Mouse (Mus musculus) kidney, adult 9 months (tissue): Measurements from ENCODE around the gene Serhl.
A peak's percentile ranks its signal among the peaks of the same experiment; 100 is the strongest.
"Not testable (repeated sequence)": the region's sequence is repeated elsewhere in the genome, so short reads cannot be mapped to it uniquely, and the experiment has no call there.

ENCODE experiments used
- DNase-seq: peaks from one replicate; pipeline ENCODE4 v3.0.0; 2022

The Serhl gene

DNA sequence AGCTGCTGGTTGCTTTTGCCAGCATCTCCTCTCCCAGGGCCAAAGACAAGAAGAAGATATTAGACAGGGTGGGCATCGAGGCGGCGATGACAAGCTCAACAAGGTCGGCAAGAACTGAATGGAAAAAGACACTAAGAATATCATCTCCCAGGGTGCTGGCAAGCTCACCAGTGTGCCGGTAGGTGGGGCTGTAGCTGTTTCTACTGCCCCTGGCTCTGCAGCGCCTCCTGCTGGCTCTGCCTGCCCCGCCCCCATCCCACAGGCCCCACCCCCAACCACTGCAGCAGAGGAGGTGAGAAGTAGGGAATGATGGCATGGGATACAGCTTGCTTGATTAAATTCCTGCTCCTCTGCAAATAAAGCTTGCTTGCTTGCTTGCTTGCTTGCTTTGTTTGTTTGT lies 3.4 kb upstream of the Serhl start:
- DNase-seq, result peak; percentile 59

DNA sequence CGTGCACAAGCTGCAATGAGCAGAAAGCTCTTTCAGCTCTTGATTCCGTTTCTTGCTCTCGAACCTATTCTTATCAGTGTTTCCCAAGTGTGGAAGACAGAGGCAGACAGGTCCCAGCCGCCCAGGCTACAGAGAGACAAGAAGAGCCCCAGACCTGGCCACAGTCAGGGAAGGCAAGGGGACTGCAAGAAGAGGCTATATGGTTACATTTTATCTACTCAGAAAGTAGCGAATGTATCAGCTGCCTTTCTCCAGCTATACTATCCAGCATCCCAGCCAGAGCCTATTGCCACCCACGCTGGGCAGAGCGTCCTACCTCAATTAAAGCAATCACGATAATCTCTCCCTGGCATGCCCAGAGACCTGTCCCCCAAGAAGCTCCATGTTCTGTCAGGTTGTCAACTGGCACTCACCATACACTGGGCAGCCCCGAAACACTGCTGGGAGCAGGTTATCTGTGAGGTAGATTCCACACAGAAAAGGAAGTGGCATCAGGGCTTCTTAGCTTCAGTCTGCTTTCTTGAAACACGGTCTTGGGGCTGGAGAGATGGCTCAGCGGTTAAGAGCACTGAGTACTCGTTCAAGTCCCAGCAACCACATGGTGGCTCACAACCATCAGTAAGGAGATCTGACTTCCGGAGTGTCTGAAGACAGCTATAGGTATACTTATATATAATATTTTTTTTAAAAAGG lies 2.5 kb upstream of the Serhl start:
- DNase-seq, result no peak

DNA sequence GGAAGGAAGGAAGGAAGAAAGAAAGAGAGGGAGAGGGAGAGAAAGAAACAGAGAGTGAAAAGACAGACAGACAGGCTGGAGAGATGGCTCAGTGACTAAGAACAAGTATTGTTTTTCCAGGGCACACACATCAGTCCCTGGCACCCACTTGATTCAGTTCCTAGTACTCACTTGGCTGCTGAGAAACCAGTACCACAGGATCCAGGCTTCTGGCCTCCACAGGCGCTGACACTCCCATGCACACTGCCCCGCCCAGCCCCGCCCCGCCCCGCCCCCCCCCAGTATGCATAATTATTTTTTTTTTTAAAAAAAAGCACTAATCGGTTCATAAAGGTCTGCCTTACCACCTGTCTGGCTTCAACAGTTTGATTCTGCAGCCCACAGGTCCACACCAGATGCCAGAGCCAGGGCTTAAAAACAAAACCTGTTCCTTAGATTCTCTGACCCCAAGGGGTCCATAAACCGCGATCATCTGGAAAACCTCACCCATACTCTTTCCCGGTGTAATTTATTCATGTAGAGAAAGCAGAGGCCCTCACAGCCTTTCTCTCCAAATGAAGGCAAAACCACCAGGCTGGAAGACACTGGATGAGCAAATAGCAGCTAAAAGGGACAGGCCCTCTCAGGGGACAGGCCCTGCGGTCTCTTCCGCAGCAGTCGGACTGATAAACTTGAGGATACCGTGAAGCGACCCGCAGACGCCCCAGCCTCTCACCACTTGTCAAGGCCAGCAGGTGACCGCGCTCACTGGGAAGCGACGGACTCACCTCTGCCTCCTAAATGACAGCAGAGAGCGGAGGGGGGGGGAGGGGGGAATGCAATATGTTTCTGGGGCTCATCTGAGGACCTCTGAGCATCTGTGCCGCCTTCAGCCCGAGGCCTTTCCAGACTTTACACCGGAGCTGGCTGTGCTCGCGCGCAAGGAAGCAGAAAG lies 544 bp upstream of the Serhl start:
- DNase-seq, result no peak

DNA sequence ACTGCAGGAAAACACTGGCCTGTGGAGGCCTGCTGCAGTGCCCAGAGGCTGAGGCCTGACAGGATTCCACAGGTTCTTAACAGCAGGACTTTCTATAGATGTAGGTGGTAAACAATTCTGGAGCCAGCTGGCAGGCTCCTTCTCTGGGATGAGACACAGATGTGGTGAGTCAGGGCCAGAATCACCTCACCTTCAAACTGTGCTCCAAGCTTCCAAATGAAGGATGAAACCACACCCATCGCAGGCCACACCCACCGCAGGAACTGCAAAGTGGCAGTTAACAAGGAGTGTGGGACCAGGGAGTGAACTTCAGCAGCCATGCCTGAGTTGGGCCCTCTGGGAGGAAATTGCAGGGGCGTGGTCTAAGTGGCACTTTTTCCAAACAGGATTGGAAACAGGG lies 1.6 kb downstream of the Serhl start:
- DNase-seq, result no peak

DNA sequence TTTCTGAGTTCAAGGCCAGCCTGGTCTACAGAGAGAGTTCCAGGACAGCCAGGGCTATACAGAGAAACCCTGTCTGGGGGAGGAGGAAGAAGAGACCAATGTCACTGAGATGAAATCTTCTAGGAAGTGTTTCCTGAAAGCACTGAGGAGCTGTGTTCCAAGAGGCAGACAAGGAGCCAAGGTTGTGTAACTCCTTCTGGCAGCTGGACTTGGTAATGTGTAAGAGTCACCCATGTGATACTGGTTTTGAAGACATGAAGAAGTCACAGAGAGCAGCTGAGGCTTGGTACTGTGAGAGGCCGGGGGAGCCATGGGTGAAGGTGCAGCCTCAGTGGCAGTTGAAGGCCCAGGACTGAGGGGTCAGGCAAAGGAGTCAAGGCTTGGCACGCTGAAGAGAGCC lies 4.4 kb downstream of the Serhl start:
- no peak for DNase-seq

DNA sequence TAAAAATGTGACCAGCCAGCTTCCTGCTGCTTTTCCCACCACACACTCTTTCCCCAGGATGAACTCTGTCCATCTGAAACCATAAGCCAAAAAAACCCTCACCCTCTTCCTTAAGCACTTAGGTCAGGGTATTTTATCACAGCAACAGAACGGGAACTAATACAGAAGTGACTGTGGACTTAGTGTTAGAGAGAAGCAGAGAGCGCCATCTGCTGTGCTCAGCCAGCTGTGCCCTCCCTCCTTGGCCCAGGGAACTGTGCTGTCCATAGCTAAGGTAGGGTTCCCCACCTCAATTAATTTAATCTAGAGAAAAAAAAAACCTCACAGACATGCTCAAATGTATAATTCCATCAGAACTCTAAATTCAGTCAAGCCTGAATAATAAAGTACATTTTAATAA lies 6.6 kb downstream of the Serhl start:
- no peak for DNase-seq

DNA sequence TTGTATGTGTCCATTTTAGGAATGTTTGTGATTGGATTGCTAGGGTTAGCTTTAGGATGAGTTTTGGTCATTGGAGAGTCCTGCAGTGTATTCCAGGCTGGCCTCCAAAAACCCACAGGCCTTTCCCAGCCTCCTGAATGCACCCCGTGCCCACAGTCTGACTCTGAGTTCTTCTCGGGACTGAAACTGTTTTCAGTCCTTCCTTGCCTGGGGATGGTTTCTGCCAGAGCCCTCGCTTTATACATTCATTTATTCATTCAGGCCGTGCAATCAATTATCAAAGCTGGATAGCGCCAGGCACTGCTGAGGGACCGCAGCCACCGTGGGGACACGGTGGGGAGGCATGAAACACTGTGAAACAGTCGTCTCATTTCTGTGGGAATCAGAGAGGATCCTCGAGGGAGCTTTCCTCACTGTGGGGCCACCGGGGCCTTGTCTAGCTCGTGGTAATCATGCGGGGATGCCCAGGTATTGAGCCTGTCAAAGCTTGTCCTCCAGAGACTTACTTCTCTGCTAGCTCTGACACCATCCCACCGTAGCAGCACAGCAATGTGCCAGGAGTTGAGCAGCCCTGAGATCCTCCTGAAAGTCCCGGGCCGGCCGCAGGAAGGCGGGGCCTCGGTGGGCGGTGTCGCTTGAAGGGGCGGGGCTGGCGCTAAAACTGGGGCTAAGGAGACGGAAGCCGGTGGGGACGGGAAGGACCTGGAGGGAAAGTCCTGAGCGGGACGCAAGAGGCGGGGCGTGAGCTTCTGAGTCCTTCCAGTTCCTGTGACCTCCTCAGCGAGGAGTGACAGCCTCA lies 10.4 kb downstream of the Serhl start:
- DNase-seq, result peak; percentile 97

DNA sequence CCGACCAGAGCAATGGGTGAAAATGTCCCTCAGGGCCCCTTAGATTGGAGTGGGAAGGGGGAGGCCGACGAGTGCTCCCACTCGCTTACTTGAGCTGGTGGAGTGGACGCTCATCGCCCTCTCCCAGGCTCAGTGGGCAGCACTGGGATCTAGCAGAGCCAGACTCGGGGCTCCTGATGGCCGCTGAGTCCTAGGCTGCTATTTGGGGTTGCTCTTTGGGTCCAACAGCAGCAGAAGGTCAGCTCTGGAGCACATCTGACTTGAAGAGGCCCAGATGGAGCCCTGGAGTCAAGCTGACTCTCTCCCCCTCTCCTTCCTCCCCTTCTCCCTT lies 11.0 kb downstream of the Serhl start:
- no peak for DNase-seq

DNA sequence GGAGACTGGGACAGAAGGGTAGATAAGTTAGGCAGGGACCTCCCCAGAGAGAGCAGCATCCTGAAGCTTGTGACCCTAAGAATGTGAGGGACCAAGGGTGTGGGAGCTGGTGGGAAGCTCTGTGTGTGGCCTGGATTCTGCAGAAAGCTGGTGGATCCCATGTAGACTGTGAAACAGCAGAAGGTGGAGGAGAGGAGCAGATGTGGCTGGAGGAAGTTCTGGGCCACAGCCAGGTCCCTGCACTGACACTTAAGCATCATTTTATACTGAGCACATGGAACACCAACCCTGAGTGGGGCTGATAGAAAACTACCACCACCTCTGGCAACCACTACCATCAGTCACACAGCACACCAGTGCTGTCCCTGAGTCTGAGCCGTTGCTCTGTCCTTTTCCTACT lies 13.8 kb downstream of the Serhl start:
- no peak for DNase-seq

DNA sequence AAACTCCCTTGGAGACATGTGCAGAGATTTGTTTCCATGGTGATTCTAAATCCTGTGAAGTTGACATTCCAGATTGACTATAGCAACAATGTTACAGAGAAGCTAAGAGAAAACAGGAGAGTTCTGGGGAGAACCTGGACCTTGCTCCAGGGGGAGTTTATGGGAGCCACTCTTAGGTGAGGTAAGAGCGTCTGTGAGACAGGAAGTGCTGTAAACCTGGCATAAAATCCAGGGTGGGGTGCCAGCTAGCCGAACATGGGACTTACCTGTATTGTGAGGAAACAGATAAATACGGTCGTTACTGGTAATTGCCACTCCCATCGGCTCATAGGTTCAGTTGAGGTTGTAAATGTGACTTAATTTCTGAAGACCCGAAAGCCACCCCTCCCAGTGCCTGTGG lies 17.1 kb downstream of the Serhl start:
- no peak for DNase-seq

DNA sequence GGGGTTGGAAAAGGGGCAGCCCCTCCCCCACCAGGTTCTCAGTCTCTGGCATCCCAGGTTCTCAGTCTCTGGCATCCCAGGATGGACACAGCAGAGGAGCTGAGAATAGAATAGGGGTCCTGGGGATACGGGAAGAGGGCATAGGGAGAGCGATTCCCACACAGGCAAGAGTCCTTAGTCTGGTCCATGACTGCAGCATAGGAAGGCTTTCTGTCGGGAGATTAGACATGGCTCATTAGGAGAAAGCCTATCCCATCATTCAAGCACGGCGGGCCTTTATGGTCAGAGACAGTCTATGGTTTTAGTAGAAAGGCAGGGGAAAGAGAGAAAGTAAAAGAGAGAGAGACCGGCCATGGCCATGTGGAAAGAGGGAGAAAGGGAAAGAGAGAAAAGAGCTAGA lies 18.5 kb downstream of the Serhl start:
- DNase-seq, result no peak

DNA sequence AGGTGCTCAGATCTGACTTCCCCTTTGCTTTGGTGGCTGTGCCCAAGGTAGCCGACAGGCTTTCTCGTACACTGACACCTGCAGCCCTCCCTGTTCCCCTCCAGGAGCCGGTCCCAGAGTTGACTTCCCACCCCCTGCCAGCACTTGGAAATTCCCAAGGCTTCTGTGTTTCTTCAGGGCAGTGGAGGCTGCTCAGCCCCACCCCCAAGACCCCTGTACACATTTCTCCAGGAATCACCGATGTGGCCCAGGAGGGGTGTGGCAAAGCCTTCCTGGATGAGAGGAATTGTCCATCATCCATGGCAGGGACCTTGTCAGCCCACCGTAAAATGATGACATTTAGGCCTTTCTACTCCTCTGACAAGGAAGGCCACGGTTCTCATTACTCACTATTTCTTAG lies 22.0 kb downstream of the Serhl start:
- no peak for DNase-seq

DNA sequence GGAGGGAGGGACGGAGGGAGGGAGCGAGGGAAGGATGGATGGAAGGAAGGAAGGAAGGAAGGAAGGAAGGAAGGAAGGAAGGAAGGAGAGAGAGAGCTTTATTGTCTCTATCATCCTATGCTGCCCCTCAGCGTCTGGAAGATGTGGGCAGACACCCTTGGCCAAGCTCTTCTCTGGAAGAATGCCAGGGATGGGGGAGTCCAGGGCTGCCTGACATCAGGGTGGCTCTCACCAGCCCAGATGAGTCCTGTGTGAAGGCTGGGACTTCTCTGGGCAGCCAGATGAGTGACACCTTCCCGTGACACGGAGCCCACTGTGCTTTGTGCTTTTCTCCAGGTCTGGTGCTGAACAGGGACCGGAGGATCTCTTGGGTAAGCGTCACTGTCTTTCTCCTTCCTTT lies 22.6 kb downstream of the Serhl start:
- DNase-seq, result no peak

DNA sequence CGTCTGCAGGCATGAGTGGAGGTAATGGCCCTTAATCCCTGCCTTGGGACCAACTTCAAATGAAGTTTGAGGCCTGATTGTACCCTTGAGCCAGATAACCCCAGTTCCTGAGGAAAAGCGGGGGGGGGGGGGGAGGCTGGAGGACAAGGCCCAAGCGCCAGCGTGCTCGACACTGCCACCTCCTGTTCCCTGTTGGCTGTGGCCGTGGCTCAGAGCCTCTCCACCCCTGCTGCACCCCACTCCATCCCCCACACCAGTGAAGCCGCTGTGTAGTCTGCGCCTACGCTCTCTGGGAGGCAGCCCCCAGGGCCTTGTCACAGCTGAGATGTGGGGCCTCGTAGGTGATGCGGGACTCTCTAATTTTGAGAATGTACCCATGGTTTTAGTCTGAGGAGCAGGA lies 23.6 kb downstream of the Serhl start:
- peak; percentile 70 for DNase-seq

DNA sequence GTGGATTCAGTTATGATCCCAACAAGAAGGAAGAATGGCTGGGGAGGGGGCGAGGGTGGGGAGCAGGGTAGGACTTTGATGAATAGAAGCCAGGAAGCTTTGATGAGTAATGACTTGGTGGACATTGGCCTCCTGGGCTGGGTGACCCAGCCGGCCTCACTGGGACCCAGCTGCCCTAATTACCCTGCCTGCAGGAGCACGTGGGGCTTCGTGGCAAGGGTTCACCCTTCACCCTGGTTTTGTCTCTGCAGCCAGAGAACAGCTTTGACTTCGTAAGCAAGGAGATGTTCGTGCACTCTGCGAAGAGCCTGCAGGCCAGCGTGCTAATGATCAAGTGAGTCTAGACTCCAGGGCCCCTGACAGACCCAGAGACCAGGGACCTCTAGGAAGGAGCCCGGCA lies 24.8 kb downstream of the Serhl start:
- DNase-seq, result peak; percentile 43

DNA sequence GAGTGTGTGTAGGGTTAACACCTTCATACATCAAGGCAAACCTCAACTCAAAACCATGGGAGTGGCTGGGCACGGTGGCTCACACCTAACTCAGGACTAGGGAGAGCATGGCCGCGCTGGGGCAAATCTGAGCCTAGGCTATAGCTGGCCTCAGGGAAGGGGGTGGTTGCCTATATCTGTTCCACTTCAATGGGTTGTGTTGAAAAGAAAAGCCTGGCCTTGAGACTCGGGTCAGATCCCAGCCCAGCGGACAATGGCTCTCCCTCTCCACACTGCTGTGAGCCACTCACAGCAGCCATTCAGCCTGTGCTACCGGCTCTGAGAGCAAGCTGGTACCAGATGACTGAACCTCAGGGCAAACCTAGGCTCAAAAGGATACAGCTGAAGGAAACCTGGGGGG lies 25.8 kb downstream of the Serhl start:
- DNase-seq, result no peak

DNA sequence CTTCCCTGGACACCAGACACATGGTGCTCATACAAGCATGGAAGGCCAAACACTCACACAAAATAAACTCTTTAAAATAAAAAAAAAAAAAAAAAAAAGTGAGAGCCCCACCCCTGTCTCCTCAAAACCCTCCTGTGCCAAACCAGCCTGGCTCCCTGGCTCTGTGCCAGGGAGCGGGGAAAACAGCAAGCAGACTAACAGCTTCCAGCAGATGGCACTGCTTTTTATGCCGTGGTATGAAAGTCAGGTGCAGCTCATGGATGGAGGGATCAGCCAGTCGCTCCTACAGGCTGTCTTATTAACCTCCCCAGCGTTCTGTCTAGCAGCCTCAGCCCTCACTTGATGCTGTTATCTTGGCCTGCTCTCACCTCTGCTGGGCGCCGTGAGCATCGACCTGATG lies 29.1 kb downstream of the Serhl start:
- DNase-seq, result peak; percentile 71

DNA sequence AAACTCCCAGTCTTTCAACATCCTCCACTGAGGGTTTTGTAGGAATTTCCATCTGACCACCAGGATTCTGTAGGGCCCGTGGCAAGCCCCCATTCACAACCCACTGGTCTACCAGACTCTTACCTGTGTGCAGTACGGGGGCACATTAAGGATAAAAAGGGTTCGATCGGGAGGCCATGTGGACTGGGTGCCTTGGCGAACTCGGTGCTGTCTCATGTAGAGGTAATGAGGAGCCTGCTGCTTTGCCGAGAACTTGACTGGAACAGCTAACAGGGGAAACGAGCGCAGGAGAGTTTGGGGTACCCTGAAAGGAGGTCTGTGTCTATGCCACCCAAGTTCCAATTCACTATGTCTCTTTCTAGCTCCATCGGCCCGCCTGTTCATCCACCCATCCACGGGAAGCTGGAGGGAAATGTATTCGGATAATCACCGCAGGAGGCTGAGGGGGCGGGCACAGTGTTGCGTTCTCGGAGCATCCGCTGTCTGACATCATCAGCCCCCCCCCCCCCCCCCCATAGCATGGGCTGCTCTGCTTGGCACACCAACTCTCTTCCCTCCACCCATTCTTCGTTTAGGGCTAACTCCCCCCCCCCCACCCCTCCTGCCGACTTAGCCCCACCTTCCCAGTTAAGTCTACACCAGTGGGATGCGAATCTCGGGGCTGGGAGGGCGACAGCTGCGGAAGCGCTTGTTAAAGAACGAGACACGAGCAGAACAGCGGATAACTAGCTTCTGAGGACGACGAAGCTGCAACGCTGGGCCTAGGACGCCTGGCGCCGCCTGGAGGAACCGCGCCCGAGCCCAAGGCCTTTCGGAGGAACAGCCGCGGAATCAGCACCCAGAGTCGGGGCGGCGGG lies 32.6 kb downstream of the Serhl start:
- peak; percentile 34 for DNase-seq

DNA sequence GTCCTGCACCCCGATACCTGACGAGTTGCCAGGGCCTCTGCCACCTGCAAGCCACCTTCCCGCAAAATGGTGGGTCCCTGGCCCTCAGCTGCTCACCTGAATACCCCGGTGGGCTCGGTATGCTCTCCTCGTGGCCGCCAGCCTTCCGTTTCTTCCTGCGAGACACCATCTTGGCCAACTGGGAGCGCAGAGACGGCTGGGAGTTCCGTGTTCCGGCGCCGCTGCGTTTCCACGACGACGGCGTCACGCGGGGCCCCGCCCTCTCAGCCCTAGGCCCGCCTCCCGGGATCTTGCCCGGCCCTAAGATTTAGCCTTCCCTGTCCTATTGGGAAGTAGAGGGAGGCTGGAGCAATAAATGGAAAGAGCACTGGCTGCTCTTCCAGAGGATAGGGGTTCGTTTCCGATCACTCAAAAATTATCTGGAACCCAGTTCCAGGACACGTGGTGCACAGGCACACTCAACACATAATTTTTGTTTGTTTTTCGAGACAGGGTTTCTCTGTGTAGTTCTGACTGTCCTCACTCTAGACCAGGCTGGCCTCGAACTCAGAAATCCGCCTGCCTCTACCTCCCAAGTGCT lies 33.4 kb downstream of the Serhl start, which contains the start of gene Rrp7a:
Rrp7a (minus strand) TSS at position 236 of the 580 bp plus-strand sequence.
- DNase-seq, result peak; percentile 95

DNA sequence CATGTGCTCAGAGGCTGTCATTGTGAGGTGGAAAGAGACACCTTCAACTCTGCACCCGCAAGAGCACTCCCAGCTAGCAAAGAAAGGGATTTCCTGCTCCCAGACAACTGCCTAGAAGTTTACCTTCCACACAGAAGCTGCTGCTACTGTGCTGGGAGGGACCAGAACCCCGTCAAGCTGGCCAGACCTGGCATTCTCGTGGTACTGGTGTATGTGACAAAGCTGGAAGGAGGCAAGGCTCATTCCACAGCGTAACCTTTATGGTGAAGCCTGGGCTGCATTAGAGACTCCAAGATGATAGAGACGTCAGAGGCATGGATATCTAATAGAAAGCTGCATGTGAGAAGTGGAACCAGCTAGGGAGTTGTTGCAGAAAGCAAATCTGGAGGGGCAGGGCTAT lies 35.3 kb downstream of the Serhl start:
- DNase-seq, result no peak

DNA sequence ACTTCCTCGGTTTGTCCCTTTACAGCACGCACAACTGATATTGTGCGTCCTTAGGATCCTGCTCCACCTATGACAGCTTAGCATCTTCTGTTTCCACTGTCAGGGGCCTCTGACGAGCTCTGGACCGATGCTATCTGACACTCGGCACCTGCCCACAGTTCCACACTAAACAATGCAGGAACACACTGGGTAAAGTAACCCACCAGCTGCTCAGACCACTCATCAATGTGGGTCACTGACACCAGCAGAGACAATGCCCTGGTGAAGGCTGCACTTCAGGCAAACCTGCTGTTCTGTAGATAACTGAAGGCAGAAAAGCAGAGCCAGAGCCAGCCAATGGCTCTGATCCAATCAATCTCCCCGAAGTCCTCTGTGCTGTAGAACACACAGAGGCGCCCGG lies 37.3 kb downstream of the Serhl start:
- no peak for DNase-seq

DNA sequence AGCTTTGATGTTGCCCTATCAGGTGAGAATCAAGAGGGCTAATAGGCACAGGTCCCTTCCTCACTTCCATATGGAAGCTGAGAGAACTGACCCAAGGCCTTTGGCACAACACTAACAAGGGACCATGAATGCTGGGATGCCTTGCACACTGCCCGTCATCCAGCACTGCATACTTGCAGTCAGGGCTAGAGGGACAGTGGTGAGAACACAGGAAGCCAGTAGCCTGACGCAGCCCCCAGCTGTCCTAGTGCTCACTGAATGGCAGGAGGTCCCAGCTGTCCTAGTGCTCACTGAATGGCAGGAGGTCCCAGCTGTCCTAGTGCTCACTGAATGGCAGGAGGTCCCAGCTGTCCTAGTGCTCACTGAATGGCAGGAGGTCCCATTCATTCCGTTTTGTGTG lies 37.7 kb downstream of the Serhl start:
- DNase-seq, result not testable (repeated sequence)
